Mouse (Mus musculus) ES-Bruce4 (cell line): ENCODE measurements around the gene Zfyve19.

Source experiments
- CTCF ChIP-seq: IDR thresholded peaks from one replicate; pipeline ENCODE4 v1.8.1; 2011; ENCODE audit warnings: low read depth, low read length
- EP300 ChIP-seq: IDR thresholded peaks from 2 replicates; pipeline ENCODE4 v1.6.1; 2011; ENCODE audit warnings: low read depth, low read length; ENCODE audit not compliant: insufficient read depth
- POLR2A ChIP-seq: IDR thresholded peaks from one replicate; pipeline ENCODE4 v1.8.1; 2011; ENCODE audit warnings: low read length; ENCODE audit not compliant: insufficient read depth

GRCm38 (mm10) chr2:119177384-119177939 is 31.0 kb upstream of the Zfyve19 start:
- TF ChIP-seq EP300 (no peak), CTCF (no peak), POLR2A (no peak)
